Mouse (Mus musculus) neural tube, embryonic 14.5 days (tissue): ENCODE results near the gene Angptl8. TPM values are rescaled to one million over a fixed set of nuclear protein-coding genes. Genes with fewer than 3 reads are reported as not detected.
A peak's percentile ranks its signal among the peaks of the same experiment; 100 is the strongest.
"Not testable (repeated sequence)": the region's sequence is repeated elsewhere in the genome, so short reads cannot be mapped to it uniquely, and the experiment has no call there.

Experiments used
- ATAC-seq: fragments of 200-750 bp; cut with Nextera tagmentation; 2 replicates; pipeline ENCODE4 v1.8.0; 2017; ENCODE audit warnings: low read depth, mild to moderate bottlenecking, moderate TSS enrichment, moderate library complexity
- H3K27ac ChIP-seq: fragments of 300-500 bp; sonication (generic); 2 replicates; pipeline ENCODE4 v1.5.1; 2014; ENCODE audit warnings: low read depth, mild to moderate bottlenecking, control low read depth, low read length, moderate library complexity, mixed read lengths
- H3K27me3 ChIP-seq: fragments of 300-500 bp; sonication (generic); 2 replicates; pipeline ENCODE4 v1.6.1; 2014; ENCODE audit warnings: low read length; ENCODE audit not compliant: control insufficient read depth, insufficient read depth
- H3K36me3 ChIP-seq: fragments of 300-500 bp; sonication (generic); 2 replicates; pipeline ENCODE4 v1.6.1; 2014; ENCODE audit warnings: low read length, mixed read lengths; ENCODE audit not compliant: control insufficient read depth, insufficient read depth
- H3K4me1 ChIP-seq: fragments of 300-500 bp; sonication (generic); 2 replicates; pipeline ENCODE4 v1.6.1; 2014; ENCODE audit warnings: low read length; ENCODE audit not compliant: control insufficient read depth, insufficient read depth
- H3K4me2 ChIP-seq: fragments of 300-500 bp; sonication (generic); 2 replicates; pipeline ENCODE4 v1.6.1; 2014; ENCODE audit warnings: mild to moderate bottlenecking, low read depth, low read length, control low read depth
- H3K4me3 ChIP-seq: fragments of 300-500 bp; sonication (generic); 2 replicates; pipeline ENCODE4 v1.5.1; 2014; ENCODE audit warnings: low read depth, low read length, control low read depth, mixed read lengths
- H3K9ac ChIP-seq: fragments of 300-500 bp; sonication (generic); replicated peaks from 2 replicates; pipeline ENCODE4 v1.6.1; 2014; ENCODE audit warnings: low read depth, mild to moderate bottlenecking, control low read depth, low read length, mixed read lengths
- H3K9me3 ChIP-seq: fragments of 300-500 bp; sonication (generic); 2 replicates; pipeline ENCODE4 v1.6.1; 2016; ENCODE audit warnings: low read length; ENCODE audit not compliant: control insufficient read depth
- WGBS: fragments of 180-500 bp; shearing (Covaris S2); extraction: QIAGEN DNeasy Blood & Tissue Kit; methylation state at CpG from one replicate; pipeline ENCODE4 v1.1.7; 2014; 5-methylcytosine and 5-hydroxymethylcytosine counted together
- polyA plus RNA-seq: library from polyadenylated mRNA; unstranded; fragments of >200 nt; fragmentation: Nextera tagmentation; extraction: Ambion mirVana; gene quantifications from 2 replicates; pipeline ENCODE4 v1.2.1, GENCODE M21; 2014

The Angptl8 gene
- 0.24 and 0.53 TPM in 2 replicates for polyA plus RNA-seq

DNA sequence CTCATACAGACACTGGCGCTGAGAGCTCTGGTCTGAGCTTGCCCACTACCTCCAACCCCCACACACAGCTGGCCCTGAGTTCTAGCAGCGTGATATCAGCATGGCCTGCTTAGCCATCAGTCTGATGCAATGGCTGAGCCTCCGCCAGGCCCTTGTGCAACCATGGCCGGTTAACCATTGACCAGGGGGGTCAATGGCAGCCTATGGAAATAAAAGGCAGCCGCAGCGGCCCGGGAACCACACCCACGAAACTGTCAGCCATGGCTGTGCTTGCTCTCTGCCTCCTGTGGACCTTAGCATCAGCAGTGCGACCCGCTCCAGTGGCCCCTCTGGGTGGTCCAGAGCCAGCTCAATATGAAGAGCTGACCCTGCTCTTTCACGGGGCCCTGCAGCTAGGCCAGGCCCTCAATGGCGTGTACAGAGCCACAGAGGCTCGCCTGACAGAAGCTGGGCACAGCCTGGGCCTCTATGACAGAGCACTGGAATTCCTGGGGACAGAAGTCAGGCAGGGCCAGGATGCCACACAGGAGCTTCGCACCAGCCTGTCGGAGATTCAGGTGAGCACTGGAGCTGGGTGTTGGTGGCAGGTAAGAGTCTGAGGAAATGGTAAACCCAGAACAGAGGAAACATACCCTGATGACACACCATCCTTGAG lies at the start of gene Angptl8:
Gene Angptl8, plus strand, starts transcription at position 253 of the 655 bp plus-strand sequence.
- Histone ChIP-seq H3K9me3 (no peaks in the 10 kb centered on the region), H3K4me1 (no peaks in the 10 kb centered on the region), H3K27me3 (no peaks in the 10 kb centered on the region), H3K27ac (no peak within 1 kb of the TSS), H3K4me2 (no peak within 1 kb of the TSS), H3K36me3 (no peaks in the 10 kb centered on the region), H3K4me3 (no peak within 1 kb of the TSS), H3K9ac (no peak within 1 kb of the TSS)
- ATAC-seq, result no peak
- 68% methylated on average over 15 of the region's 15 CpGs for WGBS

- not testable (repeated sequence) for H3K9ac ChIP-seq, ATAC-seq, H3K4me1 ChIP-seq, H3K27ac ChIP-seq, H3K4me3 ChIP-seq, H3K4me2 ChIP-seq, H3K9me3 ChIP-seq, H3K36me3 ChIP-seq, H3K27me3 ChIP-seq
- WGBS, result 79% methylated on average over 1 of the region's 2 CpGs
These were observed 49.0 kb upstream of the Angptl8 start for GRCm38 (mm10) chr9:21786309-21786708.

- Histone ChIP-seq H3K4me3 (no peak overlapping the region), H3K27ac (no peak overlapping the region), H3K9me3 (no peaks in the 10 kb centered on the region), H3K9ac (0 out of 2 replicates have a peak overlapping the region, but pooled peaks have one; percentile 7), H3K4me2 (no peak overlapping the region), H3K27me3 (no peaks in the 10 kb centered on the region), H3K4me1 (no peaks in the 10 kb centered on the region; the same call in 1 of the 2 replicates), H3K36me3 (no peaks in the 10 kb centered on the region)
- ATAC-seq, result peak; percentile 65; the same call in 1 of the 2 replicates
- WGBS, result 8% methylated on average over 6 of the region's 6 CpGs
These were observed 48.4 kb upstream of the Angptl8 start for GRCm38 (mm10) chr9:21786906-21787305.

GRCm38 (mm10) chr9:21787654-21788053 lies 47.7 kb upstream of the Angptl8 start:
- 80% methylated on average over 5 of the region's 5 CpGs for WGBS
- no peak for ATAC-seq
- Histone ChIP-seq H3K27ac (no peak overlapping the region), H3K9me3 (no peaks in the 10 kb centered on the region), H3K36me3 (no peaks in the 10 kb centered on the region), H3K27me3 (no peaks in the 10 kb centered on the region), H3K9ac (no peak overlapping the region), H3K4me2 (no peak overlapping the region), H3K4me1 (peaks cover under 1% of the 10 kb centered on the region; the same call in 1 of the 2 replicates), H3K4me3 (no peak overlapping the region)

- Histone ChIP-seq H3K4me1 (peaks cover 2% of the 10 kb centered on the region; the same call in 1 of the 2 replicates), H3K9me3 (no peaks in the 10 kb centered on the region)
- 57% methylated on average over 9 of the region's 9 CpGs for WGBS
These were observed 47.1 kb upstream of the Angptl8 start for GRCm38 (mm10) chr9:21788234-21788633.

GRCm38 (mm10) chr9:21791861-21792260 lies 43.4 kb upstream of the Angptl8 start:
- H3K4me1 ChIP-seq, result peaks cover 2% of the 10 kb centered on the region; the same call in 1 of the 2 replicates
- no peak for ATAC-seq
- H3K4me3 ChIP-seq, result no peak overlapping the region
- H3K36me3 ChIP-seq, result no peaks in the 10 kb centered on the region
- no peak overlapping the region for H3K4me2 ChIP-seq
- no peak overlapping the region for H3K9ac ChIP-seq
- WGBS, result 71% methylated on average over 8 of the region's 8 CpGs
- no peak overlapping the region for H3K27ac ChIP-seq
- H3K27me3 ChIP-seq, result no peaks in the 10 kb centered on the region
- no peaks in the 10 kb centered on the region for H3K9me3 ChIP-seq

More at GRCm38 (mm10) chr9:21788234-21788633, 47.1 kb upstream of the Angptl8 start:
- no peaks in the 10 kb centered on the region for H3K27me3 ChIP-seq
- no peak overlapping the region for H3K9ac ChIP-seq
- no peak overlapping the region for H3K27ac ChIP-seq
- no peak overlapping the region for H3K4me2 ChIP-seq
- H3K4me3 ChIP-seq, result no peak overlapping the region
- no peaks in the 10 kb centered on the region for H3K36me3 ChIP-seq
- no peak for ATAC-seq

DNA sequence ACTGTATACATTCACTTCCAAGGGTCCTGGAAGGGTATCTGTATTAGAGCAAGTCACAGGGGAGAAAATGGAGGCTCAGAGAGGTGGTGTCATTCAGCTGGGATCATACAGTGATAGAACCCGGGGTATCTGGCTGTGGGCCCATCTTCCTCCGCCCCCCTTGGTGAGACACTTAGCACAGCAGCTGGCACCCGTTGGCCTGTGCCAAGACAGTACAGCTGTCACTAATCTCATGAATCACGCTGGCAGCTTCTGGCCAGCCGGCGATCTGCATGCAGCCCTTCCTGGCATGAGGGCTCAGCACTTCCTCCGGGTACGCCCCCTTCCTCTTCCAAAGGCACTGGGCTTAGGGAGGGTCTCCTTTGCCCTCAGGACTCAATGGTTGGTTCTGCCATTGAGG lies 42.7 kb upstream of the Angptl8 start:
- Histone ChIP-seq H3K4me1 (peaks cover 2% of the 10 kb centered on the region; the same call in 1 of the 2 replicates), H3K4me3 (no peak overlapping the region), H3K9me3 (no peaks in the 10 kb centered on the region), H3K27ac (no peak overlapping the region), H3K36me3 (no peaks in the 10 kb centered on the region), H3K27me3 (no peaks in the 10 kb centered on the region), H3K4me2 (no peak overlapping the region), H3K9ac (no peak overlapping the region)
- ATAC-seq, result peak; percentile 82
- WGBS, result 34% methylated on average over 8 of the region's 8 CpGs

GRCm38 (mm10) chr9:21793507-21793906 lies 41.8 kb upstream of the Angptl8 start:
- H3K27me3 ChIP-seq, H3K9ac ChIP-seq, H3K27ac ChIP-seq, ATAC-seq, H3K4me2 ChIP-seq, H3K4me1 ChIP-seq, H3K36me3 ChIP-seq, H3K4me3 ChIP-seq, H3K9me3 ChIP-seq: not testable (repeated sequence)
- WGBS, result 97% methylated on average over 6 of the region's 6 CpGs

GRCm38 (mm10) chr9:21794344-21794834 lies 40.9 kb upstream of the Angptl8 start:
- Histone ChIP-seq H3K4me3 (no peak overlapping the region), H3K4me1 (peaks cover 6% of the 10 kb centered on the region; the same call in 1 of the 2 replicates), H3K27me3 (0 out of 2 replicates have a peak, but pooled peaks cover 4% of the 10 kb centered on the region), H3K27ac (no peak overlapping the region), H3K4me2 (no peak overlapping the region), H3K36me3 (no peaks in the 10 kb centered on the region), H3K9ac (no peak overlapping the region), H3K9me3 (no peaks in the 10 kb centered on the region)
- 97% methylated on average over 18 of the region's 18 CpGs for WGBS
- ATAC-seq, result no peak
